Mouse (Mus musculus) c-Kit-positive CD71-positive TER-119-positive erythroid progenitor cells, embryonic 14.5 days (primary cell): Measurements from ENCODE around the gene Myo1a.

Source experiments
- DNase-seq: peaks from one replicate; pipeline ENCODE4 v3.0.0-alpha.2; 2013; ENCODE audit warnings: low spot score

Myo1a gene

GRCm38 (mm10) chr10:127674794-127675522, 30.0 kb upstream of the Myo1a start:
- peak; percentile 74 for DNase-seq

GRCm38 (mm10) chr10:127675859-127676398, 29.0 kb upstream of the Myo1a start:
- DNase-seq, result no peak

DNA sequence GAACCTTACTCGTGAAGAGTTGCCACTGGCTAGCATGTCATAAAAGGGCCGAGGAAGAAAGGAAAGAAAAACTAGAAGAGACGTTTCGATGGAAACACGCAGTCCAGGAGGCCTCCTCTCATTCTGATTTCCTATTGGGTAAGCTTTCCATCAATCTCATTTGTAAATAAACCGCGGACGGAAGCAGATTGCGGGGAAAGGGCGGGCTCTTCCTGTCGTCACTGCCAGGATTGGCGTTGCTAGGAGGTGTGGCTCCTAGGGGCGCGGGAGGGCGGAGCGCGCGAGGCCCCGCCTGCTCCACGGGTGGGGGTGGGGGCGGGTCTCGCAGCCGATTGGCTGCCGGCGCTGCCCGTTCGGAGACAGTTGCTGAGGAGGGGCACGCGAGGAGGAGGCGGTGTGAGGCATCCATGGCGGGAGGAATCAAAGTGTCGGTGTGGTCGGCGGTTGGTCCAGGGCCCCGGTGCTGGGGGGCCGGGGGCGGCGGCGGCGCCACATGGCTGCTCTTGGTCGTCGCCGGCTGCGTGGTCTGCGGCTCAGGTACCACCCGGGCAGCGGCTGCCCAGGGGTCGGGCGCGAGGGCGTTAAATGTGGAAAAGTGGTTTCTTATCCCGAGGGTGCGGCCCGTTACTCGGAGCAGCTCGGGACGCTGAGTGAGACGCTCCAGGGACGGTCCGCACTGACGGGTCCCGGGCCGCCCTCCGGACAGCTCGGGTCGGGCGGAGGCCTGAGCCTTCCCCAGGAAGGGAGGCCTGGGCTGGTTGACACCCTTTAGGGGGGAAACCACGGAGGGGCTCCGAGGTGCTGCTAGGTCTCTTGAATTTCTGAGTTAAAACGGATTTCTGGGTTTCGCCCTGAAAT, 28.1 kb upstream of the Myo1a start:
- peak; percentile 98 for DNase-seq

- DNase-seq, result peak; percentile 77
These were observed 27.2 kb upstream of the Myo1a start for GRCm38 (mm10) chr10:127677591-127678336.

- no peak for DNase-seq
These were observed 25.8 kb upstream of the Myo1a start for GRCm38 (mm10) chr10:127679208-127679607.

- no peak for DNase-seq
These were observed 25.1 kb upstream of the Myo1a start for GRCm38 (mm10) chr10:127679881-127680280.

GRCm38 (mm10) chr10:127682886-127683285, 22.1 kb upstream of the Myo1a start:
- no peak for DNase-seq

- no peak for DNase-seq
These were observed 13.9 kb upstream of the Myo1a start for GRCm38 (mm10) chr10:127691053-127691452.

- DNase-seq, result no peak
These were observed 10.3 kb upstream of the Myo1a start for GRCm38 (mm10) chr10:127694636-127695035.

- DNase-seq, result no peak
These were observed 9.2 kb upstream of the Myo1a start for GRCm38 (mm10) chr10:127695775-127696174.

DNA sequence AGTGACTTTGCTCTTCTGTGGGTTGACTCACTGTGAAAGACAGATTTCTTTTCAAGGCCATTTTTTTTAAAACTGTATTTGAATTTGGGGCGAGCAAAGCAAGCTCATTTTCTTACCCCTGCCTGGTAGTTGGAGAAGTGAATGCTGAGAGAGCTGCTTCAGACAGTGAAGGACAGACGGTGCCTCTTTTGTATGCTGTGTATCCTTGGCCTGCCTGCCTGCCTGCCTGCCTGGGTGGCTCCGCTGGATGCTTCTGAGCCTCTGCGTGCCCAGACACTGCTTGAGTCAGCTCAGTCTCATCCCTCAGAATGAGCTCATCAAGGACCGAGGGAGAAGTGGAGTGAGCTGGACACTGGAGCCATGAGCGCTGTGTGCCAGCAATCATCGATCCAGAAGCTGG, 6.0 kb upstream of the Myo1a start:
- DNase-seq, result no peak

GRCm38 (mm10) chr10:127703299-127703698, 1.7 kb upstream of the Myo1a start:
- no peak for DNase-seq

DNA sequence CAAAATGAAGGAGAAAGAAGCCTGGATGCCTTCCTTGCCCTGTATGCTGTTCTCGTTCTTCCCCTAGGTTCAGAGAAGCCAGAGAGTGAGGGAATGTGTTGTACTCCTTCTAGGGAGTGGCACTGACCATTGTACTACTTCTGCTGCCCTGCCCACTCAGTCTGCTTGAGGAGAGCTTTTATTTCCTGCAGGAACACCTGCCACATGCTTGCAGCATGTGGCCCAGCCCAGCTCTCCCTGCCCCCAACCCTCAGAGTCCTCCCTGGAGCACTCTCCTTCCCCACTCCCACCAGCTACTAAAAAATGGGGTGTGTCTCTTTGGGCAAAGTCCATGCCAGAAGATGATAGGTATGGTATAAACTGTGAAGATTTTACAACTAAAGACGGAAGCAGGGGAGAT, 677 bp upstream of the Myo1a start:
- no peak for DNase-seq

- DNase-seq, result no peak
These were observed 813 bp downstream of the Myo1a start for GRCm38 (mm10) chr10:127705783-127706182.

- no peak for DNase-seq
These were observed 2.8 kb downstream of the Myo1a start for GRCm38 (mm10) chr10:127707721-127708120.

GRCm38 (mm10) chr10:127708850-127709370, 3.9 kb downstream of the Myo1a start:
- DNase-seq, result no peak

GRCm38 (mm10) chr10:127710331-127710730, 5.4 kb downstream of the Myo1a start:
- DNase-seq, result no peak

DNA sequence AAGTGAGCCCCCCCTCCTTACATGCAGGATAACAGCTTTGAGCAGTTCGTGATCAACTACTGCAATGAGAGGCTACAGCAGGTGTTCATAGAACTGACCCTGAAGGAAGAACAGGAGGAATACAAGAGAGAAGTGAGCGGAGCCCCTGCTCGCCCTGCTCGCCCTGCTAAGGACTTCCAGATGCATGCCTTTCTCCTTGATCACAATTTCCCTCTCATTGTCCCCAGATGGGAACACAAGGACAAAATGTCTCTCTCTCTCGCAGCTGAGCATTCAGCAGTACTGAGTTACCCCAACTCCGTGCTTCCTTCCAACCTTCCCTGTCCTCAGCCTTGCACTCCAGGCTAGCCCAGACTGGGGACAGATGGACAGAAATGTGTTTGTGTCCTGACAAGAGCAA, 7.8 kb downstream of the Myo1a start:
- DNase-seq, result no peak

- no peak for DNase-seq
These were observed 16.9 kb downstream of the Myo1a start for GRCm38 (mm10) chr10:127721671-127722418.

DNA sequence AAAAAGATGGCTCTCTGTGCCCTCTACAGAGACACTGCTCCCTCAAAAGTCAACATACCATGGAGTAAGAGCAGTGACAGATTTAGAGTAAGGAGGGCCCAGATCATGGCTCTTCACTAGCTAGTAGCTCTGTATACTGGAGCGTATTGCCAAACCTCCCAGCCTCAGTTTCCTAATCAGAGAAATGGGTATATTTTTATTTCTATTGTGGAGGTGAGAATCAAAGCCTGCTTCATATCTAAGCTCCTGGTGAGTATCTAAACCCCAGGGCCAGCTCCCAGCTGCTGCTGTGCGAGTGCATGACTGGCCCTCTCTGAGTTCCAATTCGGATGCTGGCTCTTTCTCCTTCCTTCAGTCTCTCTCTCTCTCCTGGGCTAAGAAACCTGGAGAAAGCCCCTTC, 19.2 kb downstream of the Myo1a start, which contains the start of gene Tac2:
TSS of gene Tac2 (plus strand) at position 301 of the 400 bp plus-strand sequence.
- DNase-seq, result no peak

GRCm38 (mm10) chr10:127725136-127725535, 20.2 kb downstream of the Myo1a start:
- no peak for DNase-seq
